Mouse (Mus musculus): ENCODE measurements around the gene Zfp691. TPM values are rescaled to one million over a fixed set of nuclear protein-coding genes. Genes with fewer than 3 reads are reported as not detected.

The Zfp691 gene
- polyA plus RNA-seq, 1 experiment from 2014 or later, result 11.4 TPM

DNA sequence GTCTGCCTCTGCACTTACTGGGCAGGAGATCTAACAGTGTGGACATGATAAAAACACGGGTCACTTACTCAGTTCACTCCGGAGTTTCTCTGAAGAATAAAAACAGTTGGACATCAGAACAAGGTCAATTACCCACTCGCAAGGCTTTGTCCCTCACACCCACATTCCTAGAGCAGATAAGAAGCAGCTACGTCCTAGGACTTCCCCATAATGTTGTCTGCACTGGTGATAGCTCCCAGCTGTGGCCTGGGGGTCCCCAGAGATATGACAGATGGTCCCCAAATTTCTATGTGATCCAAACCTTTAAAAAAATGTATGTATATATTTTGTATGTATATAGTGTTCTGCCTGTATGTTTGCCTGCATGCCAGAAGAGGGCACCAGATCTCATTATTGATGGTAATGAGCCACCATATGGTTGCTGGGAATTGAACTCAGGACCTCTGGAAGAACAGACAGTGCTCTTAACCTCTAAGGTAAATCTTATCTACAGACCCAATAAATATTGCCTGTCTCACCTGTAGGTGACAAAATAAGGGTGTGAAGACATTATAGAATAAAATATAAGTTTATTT, 6.2 kb upstream of the Zfp691 start:
- WGBS, result 50% methylated on average over 4 of the region's 4 CpGs

GRCm38 (mm10) chr4:119178331-119178730, 4.3 kb upstream of the Zfp691 start:
- Histone ChIP-seq H3K27ac (ENCODE audit: low read depth, low read length) (no peak overlapping the region), H3K9me3 (ENCODE audit: control insufficient read depth, low read length) (no peaks in the 10 kb centered on the region), H3K4me3 (ENCODE audit: low read depth, low read length) (no peak overlapping the region), H3K4me1 (ENCODE audit: control insufficient read depth, insufficient read depth, low read length) (no peaks in the 10 kb centered on the region), H3K27me3 (ENCODE audit: control insufficient read depth, insufficient read depth, low read length) (no peaks in the 10 kb centered on the region), H3K4me2 (ENCODE audit: low read depth) (no peak overlapping the region), H3K9ac (ENCODE audit: low read length) (no peak overlapping the region; the same call in 1 of the 2 replicates), H3K36me3 (ENCODE audit: control insufficient read depth, insufficient read depth, low read length) (no peaks in the 10 kb centered on the region)
- ATAC-seq (ENCODE audit: insufficient read depth, low FRiP score, low TSS enrichment), result no peak
- WGBS, result 77% methylated on average over 18 of the region's 18 CpGs
- DNase-seq (ENCODE audit: low spot score), result no peak

More for the DNA sequence above, 6.2 kb upstream of the Zfp691 start:
- Histone ChIP-seq H3K4me1 (ENCODE audit: control insufficient read depth, insufficient read depth, low read length) (no peaks in the 10 kb centered on the region), H3K27ac (ENCODE audit: low read depth, low read length) (no peak overlapping the region), H3K9me3 (ENCODE audit: control insufficient read depth, low read length) (no peaks in the 10 kb centered on the region), H3K4me3 (ENCODE audit: low read depth, low read length) (no peak overlapping the region), H3K36me3 (ENCODE audit: control insufficient read depth, insufficient read depth, low read length) (no peaks in the 10 kb centered on the region), H3K27me3 (ENCODE audit: control insufficient read depth, insufficient read depth, low read length) (no peaks in the 10 kb centered on the region), H3K4me2 (ENCODE audit: low read depth) (no peak overlapping the region), H3K9ac (ENCODE audit: low read length) (no peak overlapping the region)
- no peak for DNase-seq (ENCODE audit: low spot score)
- no peak for ATAC-seq (ENCODE audit: insufficient read depth, low FRiP score, low TSS enrichment)

DNA sequence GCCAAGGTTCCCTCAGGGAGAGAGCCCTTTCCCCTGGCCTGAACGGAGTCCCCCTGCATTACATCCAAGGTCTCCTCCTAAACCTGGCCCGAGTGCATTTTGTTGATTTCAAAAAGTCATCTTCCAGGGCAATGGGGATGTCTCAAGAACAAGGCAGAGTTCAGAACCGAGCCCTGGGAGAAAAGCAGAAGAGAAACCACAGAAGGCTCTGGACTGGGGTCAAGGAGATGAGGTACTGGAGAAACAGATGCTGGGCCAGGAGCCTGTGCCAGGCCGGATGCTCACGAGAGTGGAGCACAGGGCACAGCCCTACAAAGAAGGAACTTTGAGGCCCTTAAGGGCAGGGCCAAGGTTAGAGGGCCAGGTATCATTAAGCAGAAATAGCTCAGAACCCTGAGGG, 3.7 kb upstream of the Zfp691 start:
- no peak for DNase-seq (ENCODE audit: low spot score)
- WGBS, result 74% methylated on average over 5 of the region's 5 CpGs
- Histone ChIP-seq H3K4me1 (ENCODE audit: control insufficient read depth, insufficient read depth, low read length) (peaks cover 5% of the 10 kb centered on the region; the same call in 1 of the 2 replicates), H3K9ac (ENCODE audit: low read length) (no peak overlapping the region), H3K4me2 (ENCODE audit: low read depth) (no peak overlapping the region), H3K27ac (ENCODE audit: low read depth, low read length) (no peak overlapping the region), H3K36me3 (ENCODE audit: control insufficient read depth, insufficient read depth, low read length) (no peaks in the 10 kb centered on the region), H3K27me3 (ENCODE audit: control insufficient read depth, insufficient read depth, low read length) (no peaks in the 10 kb centered on the region), H3K9me3 (ENCODE audit: control insufficient read depth, low read length) (no peaks in the 10 kb centered on the region), H3K4me3 (ENCODE audit: low read depth, low read length) (no peak overlapping the region)
- ATAC-seq (ENCODE audit: insufficient read depth, low FRiP score, low TSS enrichment), result no peak

GRCm38 (mm10) chr4:119172919-119173650, 910 bp downstream of the Zfp691 start:
- H3K4me1 ChIP-seq (ENCODE audit: control insufficient read depth, insufficient read depth, low read length), result peaks cover 5% of the 10 kb centered on the region; the same call in 1 of the 2 replicates
- H3K9ac ChIP-seq (ENCODE audit: low read length), result peak overlapping the region; percentile 75
- peak overlapping the region; percentile 79 for H3K4me3 ChIP-seq (ENCODE audit: low read depth, low read length)
- no peaks in the 10 kb centered on the region for H3K27me3 ChIP-seq (ENCODE audit: control insufficient read depth, insufficient read depth, low read length)
- no peak overlapping the region for H3K27ac ChIP-seq (ENCODE audit: low read depth, low read length)
- no peak for DNase-seq (ENCODE audit: low spot score)
- WGBS, result 48% methylated on average over 18 of the region's 18 CpGs
- no peaks in the 10 kb centered on the region for H3K9me3 ChIP-seq (ENCODE audit: control insufficient read depth, low read length)
- 0 out of 2 replicates have a peak, but pooled peaks cover 8% of the 10 kb centered on the region for H3K36me3 ChIP-seq (ENCODE audit: control insufficient read depth, insufficient read depth, low read length)
- H3K4me2 ChIP-seq (ENCODE audit: low read depth), result peak overlapping the region; percentile 65
- no peak for ATAC-seq (ENCODE audit: insufficient read depth, low FRiP score, low TSS enrichment)

DNA sequence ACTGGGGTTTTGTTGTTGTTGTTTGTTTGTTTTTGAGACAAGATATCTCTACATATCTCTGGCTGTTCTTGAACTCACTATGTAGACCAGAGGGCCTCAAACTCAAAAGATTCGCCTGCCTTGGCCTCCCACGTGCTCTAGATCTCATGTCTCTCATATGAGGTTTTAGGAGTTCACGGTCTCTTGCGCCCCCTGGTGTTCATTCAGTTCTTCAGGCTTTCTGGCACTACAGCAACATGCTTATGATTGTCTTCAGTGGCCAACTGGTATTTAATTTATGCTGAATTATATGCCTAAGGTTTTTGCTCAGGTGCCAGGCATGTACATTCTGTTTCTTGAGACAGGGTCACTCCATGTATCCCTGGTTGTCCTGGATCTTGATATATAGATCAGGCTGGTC, 6.3 kb downstream of the Zfp691 start:
- WGBS, result 6% methylated on average over 4 of the region's 4 CpGs

GRCm38 (mm10) chr4:119167068-119167467, 6.9 kb downstream of the Zfp691 start:
- 0 out of 2 replicates have a peak, but pooled peaks cover 8% of the 10 kb centered on the region for H3K36me3 ChIP-seq (ENCODE audit: control insufficient read depth, insufficient read depth, low read length)
- no peaks in the 10 kb centered on the region for H3K4me1 ChIP-seq (ENCODE audit: control insufficient read depth, insufficient read depth, low read length)
- H3K27me3 ChIP-seq (ENCODE audit: control insufficient read depth, insufficient read depth, low read length), result no peaks in the 10 kb centered on the region
- 84% methylated on average over 4 of the region's 4 CpGs for WGBS
- no peak overlapping the region for H3K9ac ChIP-seq (ENCODE audit: low read length)
- no peak for ATAC-seq (ENCODE audit: insufficient read depth, low FRiP score, low TSS enrichment)
- DNase-seq (ENCODE audit: low spot score), result no peak
- H3K27ac ChIP-seq (ENCODE audit: low read depth, low read length), result no peak overlapping the region
- H3K9me3 ChIP-seq (ENCODE audit: control insufficient read depth, low read length), result no peaks in the 10 kb centered on the region
- no peak overlapping the region for H3K4me3 ChIP-seq (ENCODE audit: low read depth, low read length)
- H3K4me2 ChIP-seq (ENCODE audit: low read depth), result no peak overlapping the region

More for the DNA sequence above, 6.3 kb downstream of the Zfp691 start:
- H3K27me3 ChIP-seq (ENCODE audit: control insufficient read depth, insufficient read depth, low read length), result no peaks in the 10 kb centered on the region
- H3K27ac ChIP-seq (ENCODE audit: low read depth, low read length), result no peak overlapping the region
- H3K4me3 ChIP-seq (ENCODE audit: low read depth, low read length), result no peak overlapping the region
- no peaks in the 10 kb centered on the region for H3K4me1 ChIP-seq (ENCODE audit: control insufficient read depth, insufficient read depth, low read length)
- no peaks in the 10 kb centered on the region for H3K9me3 ChIP-seq (ENCODE audit: control insufficient read depth, low read length)
- H3K4me2 ChIP-seq (ENCODE audit: low read depth), result no peak overlapping the region
- DNase-seq (ENCODE audit: low spot score) (peak; percentile 81), ATAC-seq (ENCODE audit: insufficient read depth, low FRiP score, low TSS enrichment) (peak; percentile 45; the same call in 1 of the 2 replicates)
- no peak overlapping the region for H3K9ac ChIP-seq (ENCODE audit: low read length)
- H3K36me3 ChIP-seq (ENCODE audit: control insufficient read depth, insufficient read depth, low read length), result 0 out of 2 replicates have a peak, but pooled peaks cover 8% of the 10 kb centered on the region

DNA sequence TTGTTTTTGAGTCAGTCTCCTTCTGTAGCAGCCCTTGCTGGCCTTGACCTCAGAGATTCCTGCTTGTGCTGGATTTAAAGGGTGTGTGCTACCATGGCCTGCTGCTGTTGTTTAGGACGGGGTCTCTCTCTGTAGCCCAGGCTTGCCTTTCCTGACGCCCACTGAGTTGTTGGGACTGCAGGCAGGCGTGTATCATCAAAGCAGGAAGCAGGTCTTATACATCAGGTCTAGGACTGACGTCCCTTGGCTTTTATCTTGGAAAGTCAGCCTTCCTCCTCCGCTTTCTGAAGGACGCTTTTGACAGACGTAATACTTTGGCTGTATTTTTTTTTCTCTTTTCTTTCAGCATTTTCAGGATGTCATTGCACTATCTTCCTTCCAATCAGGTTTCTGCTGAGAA, 8.1 kb downstream of the Zfp691 start:
- WGBS, result 84% methylated on average over 7 of the region's 7 CpGs
- DNase-seq (ENCODE audit: low spot score) (no peak), ATAC-seq (ENCODE audit: insufficient read depth, low FRiP score, low TSS enrichment) (no peak)
- H3K9me3 ChIP-seq (ENCODE audit: control insufficient read depth, low read length), result no peaks in the 10 kb centered on the region
- H3K4me2 ChIP-seq (ENCODE audit: low read depth), result no peak overlapping the region
- H3K27ac ChIP-seq (ENCODE audit: low read depth, low read length), result no peak overlapping the region
- H3K4me3 ChIP-seq (ENCODE audit: low read depth, low read length), result no peak overlapping the region
- no peaks in the 10 kb centered on the region for H3K27me3 ChIP-seq (ENCODE audit: control insufficient read depth, insufficient read depth, low read length)
- no peaks in the 10 kb centered on the region for H3K4me1 ChIP-seq (ENCODE audit: control insufficient read depth, insufficient read depth, low read length)
- 0 out of 2 replicates have a peak, but pooled peaks cover 8% of the 10 kb centered on the region for H3K36me3 ChIP-seq (ENCODE audit: control insufficient read depth, insufficient read depth, low read length)
- H3K9ac ChIP-seq (ENCODE audit: low read length), result no peak overlapping the region

DNA sequence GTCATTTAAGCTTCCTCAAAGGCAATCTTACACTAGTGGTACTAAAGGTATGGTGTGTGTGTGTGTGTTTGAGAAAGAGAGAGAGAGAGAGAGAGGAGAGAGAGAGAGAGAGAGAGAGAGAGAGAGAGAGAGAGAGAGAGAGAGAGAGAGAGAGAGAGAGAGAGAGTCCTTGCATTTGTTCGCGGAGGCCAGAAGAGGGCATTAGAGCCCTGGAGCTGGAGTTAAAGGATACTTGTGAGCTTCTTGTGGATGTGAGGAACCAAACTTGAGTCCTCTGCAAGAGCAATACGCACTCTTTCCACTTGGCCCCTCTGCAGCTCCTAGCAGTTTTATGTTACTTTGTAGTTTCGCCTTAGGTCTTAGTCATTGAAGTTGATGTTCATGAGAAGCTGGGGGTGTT, 11.0 kb downstream of the Zfp691 start:
- Histone ChIP-seq H3K27me3 (ENCODE audit: control insufficient read depth, insufficient read depth, low read length) (no peaks in the 10 kb centered on the region), H3K36me3 (ENCODE audit: control insufficient read depth, insufficient read depth, low read length) (no peaks in the 10 kb centered on the region), H3K4me2 (ENCODE audit: low read depth) (no peak overlapping the region), H3K9ac (ENCODE audit: low read length) (no peak overlapping the region), H3K9me3 (ENCODE audit: control insufficient read depth, low read length) (no peaks in the 10 kb centered on the region), H3K27ac (ENCODE audit: low read depth, low read length) (no peak overlapping the region), H3K4me1 (ENCODE audit: control insufficient read depth, insufficient read depth, low read length) (no peaks in the 10 kb centered on the region), H3K4me3 (ENCODE audit: low read depth, low read length) (no peak overlapping the region)
- DNase-seq (ENCODE audit: low spot score), result no peak
- WGBS, result 72% methylated on average over 4 of the region's 4 CpGs
- no peak for ATAC-seq (ENCODE audit: insufficient read depth, low FRiP score, low TSS enrichment)

GRCm38 (mm10) chr4:119161358-119161757, 12.6 kb downstream of the Zfp691 start:
- DNase-seq (ENCODE audit: low spot score), result no peak
- Histone ChIP-seq H3K9me3 (ENCODE audit: control insufficient read depth, low read length) (no peaks in the 10 kb centered on the region), H3K4me2 (ENCODE audit: low read depth) (no peak overlapping the region), H3K36me3 (ENCODE audit: control insufficient read depth, insufficient read depth, low read length) (no peaks in the 10 kb centered on the region), H3K27me3 (ENCODE audit: control insufficient read depth, insufficient read depth, low read length) (no peaks in the 10 kb centered on the region), H3K4me1 (ENCODE audit: control insufficient read depth, insufficient read depth, low read length) (no peaks in the 10 kb centered on the region), H3K27ac (ENCODE audit: low read depth, low read length) (no peak overlapping the region), H3K4me3 (ENCODE audit: low read depth, low read length) (no peak overlapping the region), H3K9ac (ENCODE audit: low read length) (no peak overlapping the region)
- 77% methylated on average over 3 of the region's 3 CpGs for WGBS
- ATAC-seq (ENCODE audit: insufficient read depth, low FRiP score, low TSS enrichment), result no peak

Measured in neural tube, embryonic 11.5 days (tissue).